Mouse (Mus musculus) stomach, embryonic 14.5 days (tissue): ENCODE measurements around the gene Scml4. TPM values are rescaled to one million over a fixed set of nuclear protein-coding genes. Genes with fewer than 3 reads are reported as not detected.

ENCODE experiments used
- ATAC-seq: fragments of 200-750 bp; cut with Nextera tagmentation; 2 replicates; pipeline ENCODE4 v1.8.0; 2017; ENCODE audit warnings: low read depth, moderate TSS enrichment; ENCODE audit not compliant: insufficient number of reproducible peaks, insufficient read depth, low FRiP score
- H3K27ac ChIP-seq: fragments of 300-500 bp; sonication (generic); 2 replicates; pipeline ENCODE4 v1.5.1; 2014; ENCODE audit warnings: mild to moderate bottlenecking, low read length, moderate library complexity, mixed read lengths
- H3K27me3 ChIP-seq: fragments of 300-500 bp; sonication (generic); 2 replicates; pipeline ENCODE4 v1.6.1; 2014; ENCODE audit warnings: low read length, control low read depth, mixed read lengths; ENCODE audit not compliant: control insufficient read depth, insufficient read depth
- H3K36me3 ChIP-seq: fragments of 300-500 bp; sonication (generic); 2 replicates; pipeline ENCODE4 v1.6.1; 2014; ENCODE audit warnings: mild to moderate bottlenecking, control low read depth, low read length, moderate library complexity, mixed read lengths; ENCODE audit not compliant: control insufficient read depth, insufficient read depth
- H3K4me1 ChIP-seq: fragments of 300-500 bp; sonication (generic); 2 replicates; pipeline ENCODE4 v1.6.1; 2014; ENCODE audit warnings: low read length, control low read depth, mixed read lengths; ENCODE audit not compliant: control insufficient read depth, insufficient read depth
- H3K4me2 ChIP-seq: fragments of 300-500 bp; sonication (generic); replicated peaks from 2 replicates; pipeline ENCODE4 v1.6.1; 2014; ENCODE audit warnings: low read depth, low read length, control low read depth
- H3K4me3 ChIP-seq: fragments of 300-500 bp; sonication (generic); 2 replicates; pipeline ENCODE4 v1.5.1; 2014; ENCODE audit warnings: low read depth, low read length, control low read depth
- H3K9ac ChIP-seq: fragments of 300-500 bp; sonication (generic); replicated peaks from 2 replicates; pipeline ENCODE4 v1.6.1; 2014; ENCODE audit warnings: low read depth, mild to moderate bottlenecking, control low read depth, low read length, moderate library complexity, mixed read lengths
- H3K9me3 ChIP-seq: fragments of 300-500 bp; sonication (generic); 2 replicates; pipeline ENCODE4 v1.6.1; 2016; ENCODE audit warnings: low read depth, low read length, control low read depth; ENCODE audit not compliant: control insufficient read depth
- WGBS: fragments of 180-500 bp; shearing (Covaris S2); extraction: QIAGEN DNeasy Blood & Tissue Kit; methylation state at CpG from one replicate; pipeline ENCODE4 v1.1.7; 2014; 5-methylcytosine and 5-hydroxymethylcytosine counted together
- polyA plus RNA-seq: library from polyadenylated mRNA; unstranded; fragments of >200 nt; fragmentation: Nextera tagmentation; extraction: Ambion mirVana; gene quantifications from 2 replicates; pipeline ENCODE4 v1.2.1, GENCODE M21; 2014

Gene Scml4
- polyA plus RNA-seq, 1 experiment from 2014 or later = 4.7 TPM

- H3K4me3 ChIP-seq = no peak overlapping the region
- H3K4me1 ChIP-seq = no peaks in the 10 kb centered on the region
- H3K27ac ChIP-seq = peak overlapping the region; percentile 23; the same call in 1 of the 2 replicates
- H3K36me3 ChIP-seq = no peaks in the 10 kb centered on the region
- no peak overlapping the region for H3K9ac ChIP-seq
- WGBS = 76% methylated on average over 6 of the region's 6 CpGs
- H3K4me2 ChIP-seq = no peak overlapping the region
- no peak for ATAC-seq
- no peaks in the 10 kb centered on the region for H3K27me3 ChIP-seq
- H3K9me3 ChIP-seq = no peaks in the 10 kb centered on the region
Measured at GRCm38 (mm10) chr10:42962181-42962601, 102.0 kb downstream of the Scml4 start.

- Histone ChIP-seq H3K27ac (peak overlapping the region; percentile 23; the same call in 1 of the 2 replicates), H3K4me3 (no peak overlapping the region), H3K27me3 (no peaks in the 10 kb centered on the region), H3K4me2 (no peak overlapping the region), H3K9me3 (no peaks in the 10 kb centered on the region), H3K4me1 (no peaks in the 10 kb centered on the region), H3K36me3 (no peaks in the 10 kb centered on the region), H3K9ac (no peak overlapping the region)
- ATAC-seq = no peak
- 78% methylated on average over 13 of the region's 13 CpGs for WGBS
Measured at GRCm38 (mm10) chr10:42962655-42963054, 102.5 kb downstream of the Scml4 start.

GRCm38 (mm10) chr10:42963061-42963460, 102.9 kb downstream of the Scml4 start:
- WGBS = 91% methylated on average over 2 of the region's 2 CpGs
- H3K36me3 ChIP-seq = no peaks in the 10 kb centered on the region
- no peak overlapping the region for H3K4me2 ChIP-seq
- no peak for ATAC-seq
- H3K4me3 ChIP-seq = no peak overlapping the region
- no peaks in the 10 kb centered on the region for H3K9me3 ChIP-seq
- no peak overlapping the region for H3K9ac ChIP-seq
- H3K27me3 ChIP-seq = no peaks in the 10 kb centered on the region
- H3K4me1 ChIP-seq = no peaks in the 10 kb centered on the region
- H3K27ac ChIP-seq = no peak overlapping the region

GRCm38 (mm10) chr10:42968332-42968731, 108.2 kb downstream of the Scml4 start:
- H3K4me1 ChIP-seq = 0 out of 2 replicates have a peak, but pooled peaks cover 2% of the 10 kb centered on the region
- H3K9me3 ChIP-seq = no peaks in the 10 kb centered on the region
- no peak overlapping the region for H3K27ac ChIP-seq
- ATAC-seq = no peak
- no peaks in the 10 kb centered on the region for H3K36me3 ChIP-seq
- no peaks in the 10 kb centered on the region for H3K27me3 ChIP-seq
- H3K4me3 ChIP-seq = no peak overlapping the region
- 33% methylated on average over 2 of the region's 2 CpGs for WGBS
- H3K4me2 ChIP-seq = no peak overlapping the region
- H3K9ac ChIP-seq = no peak overlapping the region

- Histone ChIP-seq H3K9me3 (no peaks in the 10 kb centered on the region), H3K36me3 (no peaks in the 10 kb centered on the region), H3K27ac (no peak overlapping the region), H3K4me3 (no peak overlapping the region), H3K4me2 (peak overlapping the region; percentile 22; the same call in 1 of the 2 replicates), H3K27me3 (no peaks in the 10 kb centered on the region), H3K9ac (no peak overlapping the region), H3K4me1 (0 out of 2 replicates have a peak, but pooled peaks cover 2% of the 10 kb centered on the region)
- peak; percentile 76; the same call in 1 of the 2 replicates for ATAC-seq
- 26% methylated on average over 18 of the region's 18 CpGs for WGBS
Measured at GRCm38 (mm10) chr10:42972504-42973172, 112.5 kb downstream of the Scml4 start.

- H3K4me1 ChIP-seq = 0 out of 2 replicates have a peak, but pooled peaks cover 2% of the 10 kb centered on the region
- WGBS = 43% methylated on average over 4 of the region's 4 CpGs
- no peak for ATAC-seq
- no peak overlapping the region for H3K27ac ChIP-seq
- no peaks in the 10 kb centered on the region for H3K9me3 ChIP-seq
- no peak overlapping the region for H3K9ac ChIP-seq
- no peaks in the 10 kb centered on the region for H3K36me3 ChIP-seq
- no peaks in the 10 kb centered on the region for H3K27me3 ChIP-seq
- no peak overlapping the region for H3K4me2 ChIP-seq
- no peak overlapping the region for H3K4me3 ChIP-seq
Measured at GRCm38 (mm10) chr10:42973537-42973936, 113.4 kb downstream of the Scml4 start.

GRCm38 (mm10) chr10:42976577-42976976, 116.4 kb downstream of the Scml4 start:
- no peaks in the 10 kb centered on the region for H3K36me3 ChIP-seq
- no peaks in the 10 kb centered on the region for H3K27me3 ChIP-seq
- WGBS = 78% methylated on average over 6 of the region's 6 CpGs
- no peak overlapping the region for H3K4me3 ChIP-seq
- H3K9me3 ChIP-seq = no peaks in the 10 kb centered on the region
- H3K4me1 ChIP-seq = 0 out of 2 replicates have a peak, but pooled peaks cover 2% of the 10 kb centered on the region
- ATAC-seq = no peak
- H3K4me2 ChIP-seq = no peak overlapping the region
- no peak overlapping the region for H3K9ac ChIP-seq
- H3K27ac ChIP-seq = no peak overlapping the region

GRCm38 (mm10) chr10:42978346-42978745, 118.2 kb downstream of the Scml4 start:
- no peaks in the 10 kb centered on the region for H3K36me3 ChIP-seq
- 56% methylated on average over 3 of the region's 3 CpGs for WGBS

More at GRCm38 (mm10) chr10:42978346-42978745, 118.2 kb downstream of the Scml4 start:
- no peaks in the 10 kb centered on the region for H3K27me3 ChIP-seq
- no peak overlapping the region for H3K9ac ChIP-seq
- H3K4me2 ChIP-seq = no peak overlapping the region
- no peaks in the 10 kb centered on the region for H3K4me1 ChIP-seq
- no peak overlapping the region for H3K4me3 ChIP-seq
- H3K27ac ChIP-seq = no peak overlapping the region
- H3K9me3 ChIP-seq = no peaks in the 10 kb centered on the region
- no peak for ATAC-seq
